Mouse (Mus musculus): ENCODE measurements around the gene Rabepk.

DNA sequence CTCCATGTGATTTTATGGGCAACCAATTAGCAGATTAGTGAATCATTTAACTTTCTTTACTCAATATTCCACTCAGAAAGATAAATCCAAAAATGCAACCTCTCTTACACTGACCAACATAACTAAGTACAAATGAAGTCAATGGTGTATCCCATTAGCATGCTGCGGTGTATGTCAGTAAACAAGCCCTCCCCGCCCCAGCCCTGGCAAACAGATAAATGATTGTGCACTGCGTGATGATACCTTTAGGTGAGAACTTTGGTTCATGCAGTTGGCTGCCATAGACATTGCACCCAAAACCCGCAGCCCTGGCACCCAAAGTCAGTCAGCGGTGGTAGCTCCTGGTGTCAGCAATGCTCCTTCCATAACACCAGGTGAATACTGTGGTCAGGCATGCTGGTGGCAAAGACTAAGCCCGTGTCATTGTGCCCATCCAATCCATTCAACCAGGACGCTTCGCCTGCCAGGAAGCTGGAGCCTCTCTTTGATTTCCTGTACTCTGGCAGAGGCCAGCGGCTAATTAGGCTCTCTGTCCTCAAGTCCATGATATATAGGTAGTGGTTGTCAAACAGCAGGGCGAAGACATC is 5.7 kb upstream of the Rabepk start:
- no peak for TF ChIP-seq POLR2A (IDR thresholded peaks at IDR 0.05; ENCODE audit: control insufficient read depth, low read depth, low read length)
- no peak for TF ChIP-seq CTCF (IDR thresholded peaks at IDR 0.05; ENCODE audit: control insufficient read depth, insufficient read depth, insufficient replicate concordance, low read depth, low read length)
